Mouse (Mus musculus) heart, postnatal 25 days (tissue): ENCODE results near the gene Olfr356. TPM values are rescaled to one million over a fixed set of nuclear protein-coding genes. Genes with fewer than 3 reads are reported as not detected.

Source experiments
- DNase-seq: peaks from one replicate; pipeline ENCODE4 v3.0.0; 2022; ENCODE audit warnings: low spot score
- intact Hi-C: fragments of 180-260 bp; cut with DNase I; formaldehyde crosslinking; loops from one replicate; pipeline ENCODE4 v1.15.1; 2025
- total RNA-seq, 2 experiments: library from RNA; stranded (reverse); gene quantifications; 2 replicates each; pipeline ENCODE4 v1.2.3; 2021

Olfr356 gene
- total RNA-seq, result not detected

- intact Hi-C loops, result no loop called here
- DNase-seq, result no peak
Measured at GRCm38 (mm10) chr2:36936821-36937220, at the start of gene Olfr356. Gene Olfr356, plus strand, starts transcription at chr2:36937121.

GRCm38 (mm10) chr2:36892836-36893235 is 44.1 kb upstream of the Olfr356 start, which contains the start of gene Olfr353:
Gene Olfr353, minus strand, starts transcription at chr2:36892936.
- intact Hi-C loops, result no loop called here
- no peak for DNase-seq

GRCm38 (mm10) chr2:36897114-36897513 is 39.8 kb upstream of the Olfr356 start:
- no peak for DNase-seq
- intact Hi-C loops, result no loop called here

GRCm38 (mm10) chr2:36905380-36905779 is 31.5 kb upstream of the Olfr356 start, which contains the start of gene Olfr354:
Gene Olfr354, plus strand, starts transcription at chr2:36905680.
- intact Hi-C loops, result no loop called here
- DNase-seq, result no peak

- no peak for DNase-seq
- intact Hi-C loops, result no loop called here
Measured at GRCm38 (mm10) chr2:36928797-36929196, 8.1 kb upstream of the Olfr356 start, which contains the start of gene Olfr355. Gene Olfr355, minus strand, starts transcription at chr2:36928897.

Other genes starting within 250 kb of the Olfr356 start
- not detected for gene Olfr347, start 205.2 kb upstream of the Olfr356 start, total RNA-seq
- gene Olfr348, start 152.8 kb upstream of the Olfr356 start, total RNA-seq, result not detected
- not detected for gene Olfr50, start 146.6 kb upstream of the Olfr356 start, total RNA-seq
- gene Olfr3, start 120.1 kb upstream of the Olfr356 start, total RNA-seq, result not detected
- not detected for gene Olfr350, start 90.8 kb upstream of the Olfr356 start, total RNA-seq
- gene Olfr351, start 74.5 kb upstream of the Olfr356 start, total RNA-seq, result not detected
- gene Olfr352, start 68.7 kb upstream of the Olfr356 start, total RNA-seq, result not detected
- gene Olfr353, start 44.2 kb upstream of the Olfr356 start, total RNA-seq, result not detected
- gene Olfr354, start 31.4 kb upstream of the Olfr356 start, total RNA-seq, result not detected
- gene Olfr355, start 8.2 kb upstream of the Olfr356 start, total RNA-seq, result not detected
- not detected for gene Olfr357, start 56.7 kb downstream of the Olfr356 start, total RNA-seq
- not detected for gene Olfr358, start 72.2 kb downstream of the Olfr356 start, total RNA-seq
- not detected for gene Olfr360, start 128.6 kb downstream of the Olfr356 start, total RNA-seq
- gene Olfr361, start 152.2 kb downstream of the Olfr356 start, total RNA-seq, result not detected
- not detected for gene Olfr362, start 180.8 kb downstream of the Olfr356 start, total RNA-seq
- not detected for gene Olfr364-ps1, start 202.2 kb downstream of the Olfr356 start, total RNA-seq